Mouse (Mus musculus) kidney, postnatal 0 days (tissue): ENCODE data around the gene Ptger4. TPM values are rescaled to one million over a fixed set of nuclear protein-coding genes. Genes with fewer than 3 reads are reported as not detected.

Source experiments
- ATAC-seq: fragments of 200-750 bp; cut with Nextera tagmentation; replicated peaks from 2 replicates; pipeline ENCODE4 v1.8.0; 2017; ENCODE audit warnings: low read depth, moderate number of reproducible peaks, moderate TSS enrichment, moderate library complexity; ENCODE audit not compliant: low FRiP score
- DNase-seq: peaks from one replicate; pipeline ENCODE4 v3.0.0-alpha.2; 2016; ENCODE audit warnings: low spot score
- H3K27ac ChIP-seq: fragments of 300-500 bp; sonication (generic); 2 replicates; pipeline ENCODE4 v1.5.1; 2014; ENCODE audit warnings: mild to moderate bottlenecking
- H3K27me3 ChIP-seq: fragments of 300-500 bp; sonication (generic); 2 replicates; pipeline ENCODE4 v1.6.1; 2014; ENCODE audit warnings: low read length, mixed read lengths; ENCODE audit not compliant: insufficient read depth
- H3K36me3 ChIP-seq: fragments of 300-500 bp; sonication (generic); 2 replicates; pipeline ENCODE4 v1.6.1; 2014; ENCODE audit warnings: low read length, mixed read lengths; ENCODE audit not compliant: insufficient read depth
- H3K4me1 ChIP-seq: fragments of 300-500 bp; sonication (generic); replicated peaks from 2 replicates; pipeline ENCODE4 v1.6.1; 2014; ENCODE audit warnings: antibody characterized with exemption, low read length, mixed read lengths; ENCODE audit not compliant: insufficient read depth
- H3K4me2 ChIP-seq: fragments of 300-500 bp; sonication (generic); 2 replicates; pipeline ENCODE4 v1.6.1; 2014; ENCODE audit warnings: mild to moderate bottlenecking, low read length, moderate library complexity, mixed read lengths
- H3K4me3 ChIP-seq: fragments of 300-500 bp; sonication (generic); replicated peaks from 2 replicates; pipeline ENCODE4 v1.5.1; 2014; ENCODE audit warnings: low read depth, low read length
- H3K9ac ChIP-seq: fragments of 300-500 bp; sonication (generic); 2 replicates; pipeline ENCODE4 v1.6.1; 2014; ENCODE audit warnings: low read depth, low read length
- H3K9me3 ChIP-seq: fragments of 300-500 bp; sonication (generic); replicated peaks from 2 replicates; pipeline ENCODE4 v1.6.1; 2016; ENCODE audit warnings: low read length, inconsistent platforms, mixed read lengths
- CTCF ChIP-seq: IDR thresholded peaks from 2 replicates; pipeline ENCODE4 v1.5.1; 2016; ENCODE audit warnings: antibody characterized with exemption, low read depth, mild to moderate bottlenecking, moderate library complexity
- WGBS: fragments of 180-500 bp; shearing (Covaris S2); extraction: QIAGEN DNeasy Blood & Tissue Kit; methylation state at CpG from one replicate; pipeline ENCODE4 v1.1.7; 2014; 5-methylcytosine and 5-hydroxymethylcytosine counted together
- polyA plus RNA-seq: library from polyadenylated mRNA; unstranded; fragments of >200 nt; fragmentation: Nextera tagmentation; extraction: Ambion mirVana; gene quantifications from 2 replicates; pipeline ENCODE4 v1.2.1, GENCODE M21; 2015

Gene Ptger4
- polyA plus RNA-seq, 1 experiment from 2014 or later: 4.6 TPM

- H3K27me3 ChIP-seq: no peaks in the 10 kb centered on the region
- no peak overlapping the region for H3K4me3 ChIP-seq
- H3K27ac ChIP-seq: no peak overlapping the region
- no peak for DNase-seq
- WGBS: 79% methylated on average over 12 of the region's 12 CpGs
- no peak overlapping the region for H3K4me2 ChIP-seq
- no peak for ATAC-seq
- no peaks in the 10 kb centered on the region for H3K4me1 ChIP-seq
- no peaks in the 10 kb centered on the region for H3K9me3 ChIP-seq
- no peak for TF ChIP-seq CTCF
- no peak overlapping the region for H3K9ac ChIP-seq
- peaks cover 23% of the 10 kb centered on the region; the same call in 1 of the 2 replicates for H3K36me3 ChIP-seq
These were observed 78.7 kb downstream of the Ptger4 start for GRCm38 (mm10) chr15:5165121-5165773.

- no peak for ATAC-seq
- H3K36me3 ChIP-seq: peaks cover 5% of the 10 kb centered on the region; the same call in 1 of the 2 replicates
- H3K4me1 ChIP-seq: peaks cover 3% of the 10 kb centered on the region; the same call in 1 of the 2 replicates
- no peaks in the 10 kb centered on the region for H3K9me3 ChIP-seq
- no peak overlapping the region for H3K27ac ChIP-seq
- WGBS: 52% methylated on average over 6 of the region's 6 CpGs
- no peak overlapping the region for H3K4me2 ChIP-seq
- TF ChIP-seq CTCF: no peak
- DNase-seq: no peak
- H3K4me3 ChIP-seq: no peak overlapping the region
- H3K9ac ChIP-seq: no peak overlapping the region
- no peaks in the 10 kb centered on the region for H3K27me3 ChIP-seq
These were observed 85.2 kb downstream of the Ptger4 start for GRCm38 (mm10) chr15:5158827-5159226.

- 88% methylated on average over 1 of the region's 1 CpGs for WGBS
- no peak overlapping the region for H3K4me2 ChIP-seq
These were observed 86.6 kb downstream of the Ptger4 start for GRCm38 (mm10) chr15:5157386-5157785.

More at GRCm38 (mm10) chr15:5157386-5157785, 86.6 kb downstream of the Ptger4 start:
- Histone ChIP-seq H3K4me3 (no peak overlapping the region), H3K36me3 (no peaks in the 10 kb centered on the region), H3K4me1 (peaks cover 3% of the 10 kb centered on the region; the same call in 1 of the 2 replicates), H3K27me3 (no peaks in the 10 kb centered on the region), H3K9ac (no peak overlapping the region), H3K27ac (no peak overlapping the region), H3K9me3 (no peaks in the 10 kb centered on the region)
- no peak for TF ChIP-seq CTCF
- no peak for DNase-seq
- no peak for ATAC-seq

Other genes starting within 250 kb of the Ptger4 start
- gene C7, start 180.4 kb downstream of the Ptger4 start, polyA plus RNA-seq: 0.32 and 0.50 TPM in 2 replicates
- 1.4 and 2.2 TPM in 2 replicates for gene Card6, start 135.6 kb downstream of the Ptger4 start, polyA plus RNA-seq
- gene Rpl37, start 127.5 kb downstream of the Ptger4 start, polyA plus RNA-seq: 742 and 859 TPM in 2 replicates
- gene Prkaa1, start 100.3 kb downstream of the Ptger4 start, polyA plus RNA-seq: 19.9 and 21.0 TPM in 2 replicates
- gene Ttc33, start 58.7 kb downstream of the Ptger4 start, polyA plus RNA-seq: 45.9 and 47.4 TPM in 2 replicates